Mouse (Mus musculus): ENCODE results near the gene Olfr692. TPM values are rescaled to one million over a fixed set of nuclear protein-coding genes. Genes with fewer than 3 reads are reported as not detected.
"Not testable (repeated sequence)": the region's sequence is repeated elsewhere in the genome, so short reads cannot be mapped to it uniquely, and the experiment has no call there.

The Olfr692 gene
- total RNA-seq (2014; rRNA removed) (not detected in 2 replicates), polyA plus RNA-seq (2015; fragmentation: Nextera tagmentation; extraction: Ambion mirVana) (0.14 TPM in 1 of 2 replicates, not detected in the other)

- Histone ChIP-seq H3K4me3 (ENCODE audit: low read depth, low read length) (no peak within 1 kb of the TSS), H3K27ac (ENCODE audit: low read depth, low read length) (no peak within 1 kb of the TSS), H3K4me1 (ENCODE audit: insufficient read depth, low read length) (no peaks in the 10 kb centered on the region), H3K36me3 (ENCODE audit: insufficient read depth, low read length) (peaks cover 9% of the 10 kb centered on the region; the same call in 1 of the 2 replicates), H3K9me3 (ENCODE audit: low read length) (no peaks in the 10 kb centered on the region), H3K4me2 (ENCODE audit: low read depth, low read length, poor library complexity, severe bottlenecking) (no peak within 1 kb of the TSS), H3K9ac (replicated peaks; ENCODE audit: low read length, poor library complexity, severe bottlenecking) (no peak within 1 kb of the TSS), H3K27me3 (ENCODE audit: insufficient read depth, low read length) (no peaks in the 10 kb centered on the region)
- TF ChIP-seq CTCF (IDR thresholded peaks at IDR 0.05) = no peak
- 100% methylated on average over 1 of the region's 1 CpGs for WGBS
- no peak for ATAC-seq (ENCODE audit: low FRiP score)
- no peak for DNase-seq (ENCODE audit: low spot score)
These were observed at the start of gene Olfr692 for GRCm38 (mm10) chr7:105367930-105368329. Gene Olfr692 (plus strand): TSS chr7:105368230.

- H3K36me3 ChIP-seq (ENCODE audit: insufficient read depth, low read length) = no peaks in the 10 kb centered on the region
- H3K4me1 ChIP-seq (ENCODE audit: insufficient read depth, low read length) = no peaks in the 10 kb centered on the region
- H3K27ac ChIP-seq (ENCODE audit: low read depth, low read length) = no peak overlapping the region
- no peaks in the 10 kb centered on the region for H3K9me3 ChIP-seq (ENCODE audit: low read length)
- no peak overlapping the region for H3K4me3 ChIP-seq (ENCODE audit: low read depth, low read length)
- H3K27me3 ChIP-seq (ENCODE audit: insufficient read depth, low read length) = no peaks in the 10 kb centered on the region
- DNase-seq (ENCODE audit: low spot score) (no peak), ATAC-seq (ENCODE audit: low FRiP score) (no peak)
- 73% methylated on average over 2 of the region's 2 CpGs for WGBS
- TF ChIP-seq CTCF (IDR thresholded peaks at IDR 0.05) = no peak
- no peak overlapping the region for H3K4me2 ChIP-seq (ENCODE audit: low read depth, low read length, poor library complexity, severe bottlenecking)
- H3K9ac ChIP-seq (replicated peaks; ENCODE audit: low read length, poor library complexity, severe bottlenecking) = no peak overlapping the region
These were observed 42.7 kb upstream of the Olfr692 start for GRCm38 (mm10) chr7:105325302-105325701.

GRCm38 (mm10) chr7:105334004-105334403 lies 34.0 kb upstream of the Olfr692 start, which contains the start of gene Olfr690:
Gene Olfr690 (minus strand): TSS chr7:105334104.
- H3K4me3 ChIP-seq (ENCODE audit: low read depth, low read length) = no peak within 1 kb of the TSS
- H3K27me3 ChIP-seq (ENCODE audit: insufficient read depth, low read length) = no peaks in the 10 kb centered on the region
- no peaks in the 10 kb centered on the region for H3K4me1 ChIP-seq (ENCODE audit: insufficient read depth, low read length)
- DNase-seq (ENCODE audit: low spot score) (no peak), ATAC-seq (ENCODE audit: low FRiP score) (no peak)
- no peak within 1 kb of the TSS for H3K27ac ChIP-seq (ENCODE audit: low read depth, low read length)
- H3K9me3 ChIP-seq (ENCODE audit: low read length) = no peaks in the 10 kb centered on the region
- no peaks in the 10 kb centered on the region for H3K36me3 ChIP-seq (ENCODE audit: insufficient read depth, low read length)
- WGBS = 80% methylated on average over 1 of the region's 1 CpGs
- no peak for TF ChIP-seq CTCF (IDR thresholded peaks at IDR 0.05)
- H3K4me2 ChIP-seq (ENCODE audit: low read depth, low read length, poor library complexity, severe bottlenecking) = no peak within 1 kb of the TSS
- no peak within 1 kb of the TSS for H3K9ac ChIP-seq (replicated peaks; ENCODE audit: low read length, poor library complexity, severe bottlenecking)

GRCm38 (mm10) chr7:105342170-105342569 lies 25.9 kb upstream of the Olfr692 start, which contains the start of gene Olfr691:
Gene Olfr691 (minus strand): TSS chr7:105342270.
- H3K36me3 ChIP-seq (ENCODE audit: insufficient read depth, low read length) = no peaks in the 10 kb centered on the region

GRCm38 (mm10) chr7:105342752-105343151 lies 25.3 kb upstream of the Olfr692 start:
- Histone ChIP-seq H3K36me3 (ENCODE audit: insufficient read depth, low read length) (no peaks in the 10 kb centered on the region), H3K27ac (ENCODE audit: low read depth, low read length) (no peak overlapping the region), H3K4me1 (ENCODE audit: insufficient read depth, low read length) (no peaks in the 10 kb centered on the region), H3K9me3 (ENCODE audit: low read length) (no peaks in the 10 kb centered on the region), H3K4me3 (ENCODE audit: low read depth, low read length) (no peak overlapping the region), H3K4me2 (ENCODE audit: low read depth, low read length, poor library complexity, severe bottlenecking) (no peak overlapping the region), H3K9ac (replicated peaks; ENCODE audit: low read length, poor library complexity, severe bottlenecking) (no peak overlapping the region), H3K27me3 (ENCODE audit: insufficient read depth, low read length) (no peaks in the 10 kb centered on the region)
- DNase-seq (ENCODE audit: low spot score) (no peak), ATAC-seq (ENCODE audit: low FRiP score) (peak; percentile 44; the same call in 1 of the 2 replicates)
- WGBS = 54% methylated on average over 2 of the region's 2 CpGs
- no peak for TF ChIP-seq CTCF (IDR thresholded peaks at IDR 0.05)

More at GRCm38 (mm10) chr7:105342170-105342569, 25.9 kb upstream of the Olfr692 start, which contains the start of gene Olfr691:
- TF ChIP-seq CTCF (IDR thresholded peaks at IDR 0.05) = no peak
- H3K27ac ChIP-seq (ENCODE audit: low read depth, low read length) = no peak within 1 kb of the TSS
- no peaks in the 10 kb centered on the region for H3K4me1 ChIP-seq (ENCODE audit: insufficient read depth, low read length)
- H3K27me3 ChIP-seq (ENCODE audit: insufficient read depth, low read length) = no peaks in the 10 kb centered on the region
- no peak within 1 kb of the TSS for H3K9ac ChIP-seq (replicated peaks; ENCODE audit: low read length, poor library complexity, severe bottlenecking)
- DNase-seq (ENCODE audit: low spot score) (no peak), ATAC-seq (ENCODE audit: low FRiP score) (no peak)
- no peak within 1 kb of the TSS for H3K4me2 ChIP-seq (ENCODE audit: low read depth, low read length, poor library complexity, severe bottlenecking)
- WGBS = 65% methylated on average over 1 of the region's 1 CpGs
- H3K9me3 ChIP-seq (ENCODE audit: low read length) = no peaks in the 10 kb centered on the region
- H3K4me3 ChIP-seq (ENCODE audit: low read depth, low read length) = no peak within 1 kb of the TSS

- not testable (repeated sequence) for H3K4me2 ChIP-seq (ENCODE audit: low read depth, low read length, poor library complexity, severe bottlenecking); H3K9me3 ChIP-seq (ENCODE audit: low read length); H3K27ac ChIP-seq (ENCODE audit: low read depth, low read length); H3K27me3 ChIP-seq (ENCODE audit: insufficient read depth, low read length); H3K36me3 ChIP-seq (ENCODE audit: insufficient read depth, low read length); DNase-seq (ENCODE audit: low spot score); H3K9ac ChIP-seq (replicated peaks; ENCODE audit: low read length, poor library complexity, severe bottlenecking); H3K4me1 ChIP-seq (ENCODE audit: insufficient read depth, low read length); H3K4me3 ChIP-seq (ENCODE audit: low read depth, low read length)
- no CpG with 5 or more reads among the region's 5 CpGs for WGBS
- 0 out of 2 replicates have a peak, but pooled peaks have one; percentile 41 for ATAC-seq (ENCODE audit: low FRiP score)
These were observed 12.0 kb upstream of the Olfr692 start for GRCm38 (mm10) chr7:105356064-105356463.

GRCm38 (mm10) chr7:105356487-105356886 lies 11.5 kb upstream of the Olfr692 start:
- not testable (repeated sequence) for H3K4me1 ChIP-seq (ENCODE audit: insufficient read depth, low read length)

More at GRCm38 (mm10) chr7:105356487-105356886, 11.5 kb upstream of the Olfr692 start:
- not testable (repeated sequence) for H3K9ac ChIP-seq (replicated peaks; ENCODE audit: low read length, poor library complexity, severe bottlenecking); H3K27ac ChIP-seq (ENCODE audit: low read depth, low read length); H3K4me2 ChIP-seq (ENCODE audit: low read depth, low read length, poor library complexity, severe bottlenecking); H3K27me3 ChIP-seq (ENCODE audit: insufficient read depth, low read length); H3K4me3 ChIP-seq (ENCODE audit: low read depth, low read length); H3K9me3 ChIP-seq (ENCODE audit: low read length); H3K36me3 ChIP-seq (ENCODE audit: insufficient read depth, low read length); DNase-seq (ENCODE audit: low spot score)
- peak; percentile 85 for ATAC-seq (ENCODE audit: low FRiP score)
- 100% methylated on average over 1 of the region's 2 CpGs for WGBS
